Mouse (Mus musculus) adrenal gland, adult 18-20 months (tissue): ENCODE measurements at regions not wholly inside any gene's neighbourhood (a gene's known extent, or its start where the extent isn't known, plus 50 kb on each side); places are given as distances from the start of the nearest gene placed in this dataset.
A peak's percentile ranks its signal among the peaks of the same experiment; 100 is the strongest.

Experiments
- DNase-seq, 2 experiments: peaks; one replicate each; pipeline ENCODE4 v3.0.0; 2021 to 2022; ENCODE audit warnings: low spot score in 2 of 2

DNA sequence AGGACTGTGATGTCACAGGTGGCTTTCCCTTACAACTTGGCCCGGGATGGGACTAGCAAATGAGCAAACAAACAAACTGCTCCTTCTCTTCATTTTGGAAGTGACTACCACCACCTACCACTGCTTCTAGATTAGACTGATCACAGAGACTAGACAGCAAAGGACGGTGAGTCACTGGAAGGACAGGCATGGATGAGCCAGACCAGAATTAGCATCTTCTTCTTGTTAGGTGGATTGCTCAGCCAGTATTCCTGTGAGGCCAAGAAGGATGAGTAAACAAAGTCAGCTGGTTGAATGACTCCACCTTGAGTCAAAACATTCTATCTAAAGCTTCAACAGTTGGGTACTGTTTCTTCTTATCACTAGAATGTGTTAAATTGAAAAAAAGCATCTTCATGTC is 385.1 kb upstream of the Mon1b start:
- DNase-seq = no peak

DNA sequence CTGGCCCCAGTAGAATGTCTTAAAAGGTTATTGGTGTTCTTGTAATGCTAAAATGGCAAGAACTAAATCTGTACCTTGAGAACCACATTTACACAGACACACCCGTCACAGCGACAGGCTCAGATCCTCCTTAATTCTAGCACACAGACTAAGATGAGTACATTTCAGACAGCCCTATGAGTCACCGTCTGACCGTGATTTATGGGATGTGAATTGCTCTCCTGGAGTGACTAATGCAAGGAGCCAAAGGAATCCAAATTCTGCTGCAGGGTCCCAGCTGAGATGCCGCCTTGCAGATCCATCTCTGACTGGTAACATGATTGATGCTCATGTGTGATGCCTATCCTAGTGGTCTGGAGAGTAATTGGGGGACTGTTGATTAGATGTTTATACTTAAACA is 381.3 kb upstream of the Mon1b start:
- peak in 1 of 2 experiments; percentile 26 for DNase-seq

DNA sequence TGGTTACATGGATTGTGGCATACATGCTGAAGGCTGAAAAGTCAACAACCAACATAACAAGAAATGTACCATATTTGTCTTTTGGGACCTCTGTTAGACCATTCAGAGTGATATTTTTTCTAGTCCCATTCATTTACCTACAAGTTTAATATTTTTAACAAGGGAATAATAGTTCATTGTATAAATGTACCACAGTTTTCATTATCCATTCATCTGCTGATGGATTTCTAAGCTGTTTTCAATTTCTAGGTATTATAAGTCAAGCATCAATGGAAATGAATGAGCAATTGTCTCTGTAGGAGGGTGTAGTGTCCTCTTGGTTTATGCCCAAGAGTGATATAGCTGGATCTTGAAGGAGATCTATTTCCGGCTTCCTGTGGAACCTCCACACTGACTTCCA is 375.9 kb upstream of the Mon1b start:
- DNase-seq = no peak

DNA sequence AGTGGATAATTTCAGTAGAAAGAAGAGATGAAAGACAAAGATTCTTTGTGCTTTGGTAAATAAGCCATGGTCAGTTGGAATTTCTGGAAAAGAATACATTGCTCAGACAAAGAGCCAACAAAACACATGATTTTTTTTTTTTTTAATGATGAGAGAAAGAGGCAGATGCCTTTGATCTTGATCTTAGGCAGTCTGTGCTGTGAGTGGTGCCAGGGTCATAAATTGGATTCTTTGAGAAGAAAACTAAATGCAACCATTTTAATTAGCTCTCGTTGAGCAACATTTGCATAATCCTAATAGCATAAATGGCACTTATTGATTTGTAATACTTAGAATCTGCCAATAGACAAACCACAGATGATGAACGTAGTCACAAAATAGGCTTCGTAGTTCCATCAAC is 372.1 kb upstream of the Mon1b start:
- DNase-seq = no peak

DNA sequence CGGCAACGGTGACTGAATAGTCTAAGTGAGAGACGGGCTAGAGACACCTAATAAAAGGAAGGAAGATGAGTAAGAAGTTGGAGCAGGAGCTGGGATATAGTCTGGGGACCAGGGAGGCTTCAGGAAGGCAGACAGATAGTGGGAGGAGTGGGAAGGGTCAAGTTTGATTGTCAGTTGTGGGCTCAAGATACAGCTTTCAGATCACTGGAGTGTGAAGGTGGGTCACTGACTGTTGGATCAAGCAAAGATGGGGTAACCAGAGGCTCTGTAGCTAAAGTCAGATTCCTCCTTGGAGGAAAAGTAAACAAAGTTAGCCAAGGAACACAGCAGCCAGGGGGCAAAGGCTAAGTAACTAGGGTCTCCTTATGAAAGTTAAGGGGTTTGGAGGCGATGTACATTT is 364.1 kb upstream of the Mon1b start:
- DNase-seq = no peak

DNA sequence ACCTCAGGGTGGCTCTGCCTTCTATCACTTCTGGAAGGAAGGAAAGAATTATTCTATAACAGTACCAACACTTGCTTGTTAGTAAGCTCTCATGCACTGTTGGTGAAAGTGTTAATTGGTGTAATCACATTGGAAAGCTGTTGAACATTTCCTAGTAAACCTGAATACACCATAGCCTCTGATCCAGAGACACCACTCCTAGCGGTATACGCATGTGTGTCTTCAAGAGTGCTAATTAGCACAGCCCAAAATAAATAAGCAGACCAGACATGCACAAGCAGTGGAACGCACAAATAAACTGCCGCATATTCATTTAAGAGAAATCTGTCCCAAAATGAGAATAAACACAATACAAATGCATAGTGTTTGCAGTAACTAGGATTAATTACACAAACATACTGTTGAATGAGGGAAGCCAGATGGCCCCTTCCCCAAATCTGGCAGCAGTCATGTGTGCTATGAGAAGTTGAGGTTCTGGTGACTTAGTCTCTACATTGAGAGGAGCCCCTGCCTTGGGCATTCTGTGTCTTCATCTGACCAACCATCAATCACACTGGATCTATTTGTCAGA is 335.0 kb upstream of the Mon1b start:
- no peak for DNase-seq

DNA sequence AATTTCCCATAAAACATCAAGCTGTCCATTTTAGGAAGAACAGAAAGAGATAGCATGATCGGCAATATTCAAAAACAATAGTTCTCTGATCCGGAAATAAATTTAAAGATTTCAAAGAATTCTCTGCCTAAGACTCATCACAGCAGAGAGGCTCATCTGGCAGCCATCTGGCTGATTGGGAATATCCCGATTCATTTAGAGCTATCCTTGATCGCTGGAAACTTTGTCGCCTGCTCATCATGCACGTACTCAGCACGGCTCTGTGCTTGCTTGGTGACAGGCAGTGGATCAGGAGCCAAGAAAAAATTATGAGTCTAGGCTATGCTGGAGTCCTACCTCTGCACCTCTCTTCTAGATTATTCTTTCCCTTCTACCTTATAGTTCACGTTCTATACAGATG is 332.0 kb upstream of the Mon1b start:
- DNase-seq = no peak

DNA sequence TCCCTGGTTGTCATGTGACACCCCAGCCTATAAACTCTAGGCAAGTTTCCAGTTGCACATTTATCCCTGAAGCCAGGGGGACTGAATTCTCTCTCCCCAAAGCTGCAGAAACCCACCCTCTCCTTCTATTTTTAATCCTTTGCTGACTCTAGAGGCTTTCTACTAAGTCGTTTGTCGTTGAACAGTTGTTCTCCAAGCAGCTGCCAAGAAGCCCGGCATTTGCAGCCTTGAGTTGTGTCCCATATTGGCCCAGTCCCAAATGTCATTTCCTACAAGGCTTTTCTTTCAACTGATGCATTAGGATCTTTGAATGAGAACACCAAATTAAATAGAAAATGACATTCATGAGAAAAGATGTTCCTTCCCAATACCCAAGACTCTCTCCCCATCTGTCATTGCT is 318.2 kb upstream of the Mon1b start:
- DNase-seq = no peak

DNA sequence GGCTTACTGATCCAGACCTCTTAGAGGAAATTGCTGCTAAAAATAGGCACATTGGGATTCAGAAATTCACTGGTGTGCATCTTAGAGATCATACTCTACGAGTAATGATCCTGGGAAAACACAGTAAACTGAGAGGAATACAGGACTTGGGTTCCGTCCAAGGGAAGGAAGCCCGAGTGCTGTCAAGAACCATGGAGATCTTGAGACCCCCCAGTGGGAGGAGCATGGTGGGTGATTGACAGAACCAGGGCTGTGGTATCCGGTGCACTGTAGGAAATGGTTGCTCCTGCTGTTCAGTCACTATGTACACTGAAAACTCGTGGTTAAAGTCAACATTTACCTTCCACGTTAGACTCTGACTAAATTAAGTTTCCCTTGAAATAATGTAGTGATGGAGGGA is 303.8 kb upstream of the Mon1b start:
- DNase-seq = no peak

DNA sequence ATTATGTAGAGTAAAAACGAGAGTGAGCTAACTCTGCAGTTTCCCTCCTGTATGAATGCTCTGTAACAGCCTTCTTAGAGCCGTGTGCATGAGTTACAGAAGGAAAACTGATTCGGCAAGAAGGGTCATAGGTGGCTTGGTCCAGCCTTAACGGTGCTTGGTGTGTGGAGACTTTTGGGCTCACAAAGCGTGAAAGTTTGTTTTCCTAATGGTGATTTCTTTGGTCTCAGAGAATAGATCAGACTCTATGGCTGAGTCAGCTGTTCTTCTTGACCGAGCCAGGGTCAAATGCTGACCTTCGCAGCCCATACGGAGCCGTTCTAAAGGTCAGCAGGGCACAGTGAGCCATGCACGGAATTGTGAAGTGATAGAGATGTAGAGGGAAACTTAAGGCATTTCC is 294.1 kb upstream of the Mon1b start:
- no peak for DNase-seq

DNA sequence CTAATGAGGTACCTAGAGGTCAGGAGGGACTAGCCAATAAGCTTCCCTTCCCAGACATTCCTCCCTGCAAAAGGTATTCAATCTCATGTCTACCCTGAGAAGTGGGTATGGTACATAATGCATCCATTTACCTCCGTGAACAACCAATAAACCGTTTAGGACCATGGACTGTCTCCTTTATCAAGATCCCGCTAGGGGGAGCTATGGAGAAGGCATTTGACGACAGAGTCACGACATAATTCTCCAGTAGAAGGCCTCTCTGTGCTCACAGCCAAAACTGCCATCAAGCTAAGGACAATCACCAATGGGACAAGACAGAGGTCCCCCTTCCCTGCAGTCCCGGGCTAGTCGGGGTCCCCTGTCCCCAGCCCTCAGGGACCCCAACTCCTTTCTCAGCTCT is 273.5 kb upstream of the Mon1b start:
- no peak for DNase-seq

DNA sequence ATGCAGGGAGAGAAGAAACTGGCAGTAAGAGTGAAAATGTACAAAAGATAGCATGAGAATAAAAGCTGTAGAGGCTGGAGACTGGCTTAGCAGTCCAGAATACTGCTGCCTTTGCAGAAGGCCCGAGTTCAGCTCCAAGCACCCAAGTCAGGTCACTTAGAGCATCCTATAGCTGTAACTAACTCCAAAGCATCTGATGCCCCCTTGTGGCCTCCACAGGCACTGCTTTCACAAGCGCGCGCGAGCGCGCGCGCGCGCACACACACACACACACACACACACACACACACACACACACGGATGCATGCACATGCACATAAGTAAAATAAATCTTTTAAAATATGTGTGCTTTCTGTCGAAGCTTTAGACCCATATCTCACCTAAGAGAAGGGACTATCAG is 271.2 kb upstream of the Mon1b start:
- no peak for DNase-seq

DNA sequence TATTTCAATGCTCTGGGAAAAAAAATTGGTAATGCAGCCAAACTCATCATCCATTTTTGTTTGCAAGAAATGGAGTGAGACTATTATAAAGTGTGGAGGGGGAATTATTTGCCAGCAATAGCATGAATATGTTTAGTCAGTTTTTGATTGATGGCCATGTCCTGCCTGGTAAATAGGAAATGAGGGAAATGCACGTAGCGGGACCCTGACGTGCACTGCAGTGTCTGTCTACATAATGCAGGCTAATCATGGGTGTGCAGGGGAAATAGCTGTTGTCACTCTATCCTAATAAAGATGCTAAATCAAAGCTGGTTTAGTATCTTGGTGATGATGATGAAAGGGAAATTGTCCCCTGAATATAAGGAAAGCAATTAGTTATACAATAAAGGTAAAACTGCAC is 251.9 kb upstream of the Mon1b start:
- no peak for DNase-seq

DNA sequence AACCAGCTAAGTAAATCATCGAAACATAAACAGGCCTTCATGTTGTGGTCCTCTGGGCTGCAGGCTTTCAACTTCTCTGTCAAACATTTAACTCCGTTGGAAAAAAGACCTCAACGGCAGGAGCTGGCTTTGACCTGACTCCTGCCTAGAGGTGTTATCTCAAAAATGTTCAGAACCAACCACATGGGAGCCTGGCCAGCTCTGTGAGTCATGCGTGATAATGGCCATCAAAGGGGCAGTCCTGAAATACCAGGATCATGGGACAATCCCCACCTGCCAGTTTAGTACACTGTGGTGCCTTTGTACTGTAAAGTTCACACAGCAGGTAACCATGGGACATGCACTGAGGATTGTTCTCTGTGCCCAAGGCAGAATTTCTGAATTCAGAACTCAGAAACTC is 251.4 kb upstream of the Mon1b start:
- DNase-seq = no peak

DNA sequence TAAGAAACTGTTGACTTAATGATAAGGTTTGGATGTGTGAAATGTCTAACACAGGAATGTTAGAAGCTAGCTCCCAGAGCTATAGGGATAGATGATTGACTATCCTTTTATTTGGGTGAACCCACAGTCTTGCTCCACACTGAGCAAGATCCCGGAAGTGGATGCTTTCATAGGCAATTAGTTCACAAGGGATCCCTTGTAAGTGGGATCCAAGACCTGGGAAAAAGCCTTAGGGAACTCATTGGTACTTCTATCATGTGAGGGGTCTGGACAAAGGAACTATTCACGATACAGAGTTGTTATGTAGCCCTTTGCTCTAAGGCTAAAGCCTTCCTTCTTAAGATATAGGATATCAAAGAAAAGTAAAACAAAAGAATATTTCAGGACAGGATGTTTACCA is 245.9 kb upstream of the Mon1b start:
- no peak for DNase-seq

DNA sequence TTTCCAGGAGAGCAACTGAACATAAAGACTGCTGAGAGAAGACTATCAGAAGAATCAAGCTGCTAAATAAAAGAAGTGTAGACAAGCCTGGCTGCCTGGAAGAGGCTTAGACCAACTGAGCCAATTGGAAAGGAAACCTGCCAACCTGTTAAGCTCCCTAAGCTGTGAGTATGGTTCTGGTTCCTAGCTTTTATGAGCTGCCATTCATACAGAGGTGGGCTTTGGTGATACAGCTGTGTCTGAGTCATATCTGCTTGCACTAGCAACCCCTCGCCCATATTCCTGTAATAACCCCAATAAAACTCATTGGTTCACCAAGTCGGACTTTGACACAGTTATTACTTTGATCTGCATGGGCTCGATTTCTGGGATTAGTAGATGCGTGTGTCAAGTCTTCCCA is 245.3 kb upstream of the Mon1b start:
- no peak for DNase-seq

DNA sequence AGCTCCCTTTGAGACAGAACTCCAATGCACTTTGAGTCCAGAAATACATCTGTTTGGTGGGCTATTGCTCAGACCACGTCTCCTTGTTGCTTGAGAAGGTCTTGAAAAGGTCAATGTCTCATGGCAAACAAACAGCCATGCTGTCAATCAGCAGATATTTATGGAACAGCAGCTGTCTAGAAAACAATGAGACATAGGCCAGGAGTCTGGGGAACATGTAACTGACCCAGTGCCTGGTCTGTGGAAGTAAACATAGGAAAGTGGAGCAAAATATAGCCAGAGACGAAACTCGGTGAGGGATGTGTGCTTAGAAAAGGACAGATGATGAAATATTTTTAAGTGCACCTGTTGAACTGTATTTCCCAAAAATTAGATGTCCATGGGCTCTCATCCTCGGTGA is 241.1 kb upstream of the Mon1b start:
- no peak for DNase-seq

DNA sequence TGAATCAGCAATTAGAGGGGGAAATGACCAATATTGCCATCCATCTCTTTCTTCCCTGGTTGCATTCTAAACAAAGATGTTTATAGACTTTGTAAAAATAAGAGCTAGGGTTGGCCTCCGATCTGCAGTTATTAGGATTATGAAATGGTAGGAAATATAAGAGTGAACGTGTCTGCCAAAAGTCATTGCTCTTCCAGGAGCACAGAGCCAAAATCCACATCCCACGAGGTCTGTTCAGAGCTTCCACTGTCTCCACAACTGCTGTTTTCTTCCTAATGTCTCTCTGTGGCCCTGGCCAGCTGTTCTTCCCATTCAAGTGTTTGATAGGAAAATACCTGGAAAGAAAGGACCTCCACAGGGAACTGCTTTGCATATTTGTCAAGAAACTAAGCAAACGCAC is 230.2 kb upstream of the Mon1b start:
- DNase-seq = no peak

DNA sequence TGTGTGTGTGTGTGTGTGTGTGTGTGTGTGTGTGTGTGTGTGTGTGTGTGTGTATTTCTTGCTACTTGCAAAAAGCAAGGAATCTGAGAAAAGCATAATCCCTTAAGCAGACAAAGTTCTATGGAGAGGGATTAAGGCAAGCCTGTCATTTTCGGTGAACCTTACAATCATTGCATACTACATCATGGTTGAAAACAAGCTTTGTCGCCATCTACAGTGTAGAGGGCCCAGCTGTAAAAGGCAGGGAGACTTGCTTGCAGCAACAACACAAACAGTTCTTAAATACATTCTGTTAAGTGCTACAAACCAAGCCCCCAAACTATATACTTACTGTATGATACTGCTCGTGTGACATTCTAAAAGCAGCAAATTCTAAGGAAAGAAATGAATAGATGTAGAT is 216.0 kb upstream of the Mon1b start:
- DNase-seq = no peak

DNA sequence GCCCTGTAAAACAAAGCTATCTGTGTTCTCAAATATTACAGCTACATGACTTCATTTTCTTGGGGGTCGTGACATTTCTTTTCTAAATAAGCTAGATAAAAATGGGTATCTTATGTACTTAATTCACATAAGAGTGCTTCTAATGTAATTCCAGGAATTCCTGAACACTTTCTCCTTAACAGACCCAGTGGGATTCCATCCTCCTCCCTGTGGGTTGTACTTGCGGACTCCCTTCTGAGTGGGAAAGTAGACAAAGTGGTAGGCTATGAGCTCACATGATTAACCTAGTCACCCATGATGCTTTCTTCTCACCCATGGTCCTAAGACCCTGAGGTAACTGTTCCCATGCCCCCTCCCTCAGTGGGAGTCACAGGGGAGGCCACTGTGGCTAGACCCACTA is 212.7 kb upstream of the Mon1b start:
- DNase-seq = no peak

DNA sequence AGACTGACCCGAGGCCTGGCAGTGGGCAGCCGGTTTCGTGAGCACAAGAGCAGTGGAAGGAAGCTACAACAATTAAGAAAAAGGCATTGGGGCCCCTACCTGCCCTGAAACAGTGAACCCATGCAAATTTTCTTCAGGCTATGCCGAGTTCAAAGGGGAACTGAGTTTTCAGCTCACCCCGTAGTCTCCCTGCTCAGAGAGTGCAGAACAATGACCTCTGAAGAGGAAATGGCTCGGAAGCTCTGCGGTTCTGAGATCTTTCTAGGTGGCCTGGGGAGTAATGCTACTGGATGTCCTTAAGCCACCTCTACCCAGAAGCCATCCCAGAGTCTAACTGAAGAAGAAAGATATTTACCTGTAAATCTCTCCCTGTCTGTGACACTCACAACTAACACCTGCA is 196.3 kb upstream of the Mon1b start:
- no peak for DNase-seq

DNA sequence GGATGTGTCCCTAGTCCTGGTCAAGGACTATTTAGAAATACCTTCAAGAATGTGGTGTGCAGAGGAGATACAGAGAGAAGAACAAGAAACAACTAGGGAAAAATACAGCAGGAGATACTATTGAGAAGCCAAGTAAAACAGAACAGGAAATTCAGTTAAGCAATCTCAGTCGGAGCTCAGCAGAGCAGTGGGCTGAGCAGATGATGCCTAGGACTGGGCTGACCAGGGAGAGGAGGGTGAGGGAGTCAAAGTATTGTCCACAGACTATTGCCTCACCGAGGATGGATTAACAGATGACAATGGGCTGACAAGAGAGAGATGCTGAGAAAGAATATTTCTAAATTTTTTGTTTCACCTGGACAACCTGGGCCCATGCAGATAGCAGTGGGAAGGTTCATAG is 181.4 kb upstream of the Mon1b start:
- DNase-seq = no peak

DNA sequence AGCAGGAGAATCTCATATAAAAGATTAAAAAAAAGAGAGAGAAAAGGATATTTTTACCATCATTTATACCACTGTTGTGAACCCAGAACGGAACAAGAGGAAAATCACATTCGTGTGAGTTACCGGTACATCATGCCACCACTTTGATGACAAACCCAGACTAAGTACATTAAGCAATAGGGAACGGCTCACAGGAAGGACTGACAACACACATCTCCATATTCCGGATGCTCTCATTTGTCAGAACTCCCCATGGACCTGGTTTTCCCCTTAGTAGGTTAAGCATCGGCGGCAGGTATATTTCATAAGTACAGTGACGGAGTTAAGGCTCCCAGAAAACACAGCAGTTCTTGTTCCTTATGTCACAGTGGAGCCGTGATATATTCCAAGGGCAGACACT is 170.8 kb upstream of the Mon1b start:
- DNase-seq = no peak

DNA sequence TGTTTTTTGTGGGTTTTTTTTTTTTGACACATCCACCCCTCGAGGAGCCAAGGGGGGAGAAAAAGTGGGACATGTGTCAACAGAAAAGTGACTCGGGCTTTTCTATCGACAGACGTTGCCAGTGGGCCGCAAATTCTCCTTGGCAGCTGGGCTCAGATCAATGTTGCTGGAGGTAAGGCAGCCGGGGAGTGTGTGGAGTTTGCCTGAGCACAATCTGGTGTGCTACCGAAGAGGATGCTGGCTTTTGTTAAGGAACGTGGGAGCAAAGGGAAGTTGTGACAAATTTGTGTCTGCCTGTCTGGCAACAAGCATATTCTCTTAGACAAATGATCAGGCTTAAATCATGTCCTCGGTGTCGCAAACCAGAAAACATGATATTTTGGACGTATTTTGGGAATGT is 170.2 kb upstream of the Mon1b start:
- no peak for DNase-seq
